Mouse (Mus musculus) myocyte (in vitro differentiated cells): Measurements from ENCODE around the gene Pax1.

ENCODE experiments used
- CEBPB ChIP-seq: IDR thresholded peaks from 2 replicates; pipeline ENCODE4 v1.6.1; 2011; ENCODE audit warnings: mild to moderate bottlenecking, moderate library complexity; ENCODE audit not compliant: poor library complexity, insufficient read depth, severe bottlenecking
- E2F4 ChIP-seq: IDR thresholded peaks from one replicate; pipeline ENCODE4 v1.6.1; 2011; ENCODE audit warnings: mild to moderate bottlenecking, control low read depth, moderate library complexity; ENCODE audit not compliant: insufficient read depth
- MAX ChIP-seq: IDR thresholded peaks from one replicate; pipeline ENCODE4 v1.6.1; 2011; ENCODE audit warnings: low read depth, mild to moderate bottlenecking, control low read depth
- MYOD1 ChIP-seq, 3 experiments: IDR thresholded peaks; one replicate each; pipeline ENCODE4 v1.6.1; 2011; ENCODE audit warnings: control low read depth in 2 of 3, low read depth in 2 of 3, mild to moderate bottlenecking in 2 of 3, moderate library complexity in 1 of 3; ENCODE audit not compliant: insufficient read length in 2 of 3, control insufficient read depth in 1 of 3
- POLR2A ChIP-seq: IDR thresholded peaks from one replicate; pipeline ENCODE4 v1.6.1; 2011; ENCODE audit warnings: low read depth, mild to moderate bottlenecking, control low read depth, moderate library complexity; ENCODE audit not compliant: insufficient read length
- POLR2AphosphoS2 ChIP-seq: IDR thresholded peaks from one replicate; pipeline ENCODE4 v1.6.1; 2011; ENCODE audit warnings: low read depth, control low read depth; ENCODE audit not compliant: insufficient read length
- SRF ChIP-seq: IDR thresholded peaks from one replicate; pipeline ENCODE4 v1.6.1; 2011; ENCODE audit warnings: low read depth; ENCODE audit not compliant: control insufficient read depth, insufficient read length
- TCF12 ChIP-seq: IDR thresholded peaks from one replicate; pipeline ENCODE4 v1.6.1; 2011; ENCODE audit warnings: mild to moderate bottlenecking, control low read depth; ENCODE audit not compliant: poor library complexity, insufficient read depth, severe bottlenecking
- TCF3 ChIP-seq: IDR thresholded peaks from one replicate; pipeline ENCODE4 v1.6.1; 2011; ENCODE audit warnings: low read depth, control low read depth; ENCODE audit not compliant: insufficient read length
- USF1 ChIP-seq: IDR thresholded peaks from one replicate; pipeline ENCODE4 v1.6.1; 2011; ENCODE audit warnings: low read depth, mild to moderate bottlenecking, control low read depth, moderate library complexity

DNA sequence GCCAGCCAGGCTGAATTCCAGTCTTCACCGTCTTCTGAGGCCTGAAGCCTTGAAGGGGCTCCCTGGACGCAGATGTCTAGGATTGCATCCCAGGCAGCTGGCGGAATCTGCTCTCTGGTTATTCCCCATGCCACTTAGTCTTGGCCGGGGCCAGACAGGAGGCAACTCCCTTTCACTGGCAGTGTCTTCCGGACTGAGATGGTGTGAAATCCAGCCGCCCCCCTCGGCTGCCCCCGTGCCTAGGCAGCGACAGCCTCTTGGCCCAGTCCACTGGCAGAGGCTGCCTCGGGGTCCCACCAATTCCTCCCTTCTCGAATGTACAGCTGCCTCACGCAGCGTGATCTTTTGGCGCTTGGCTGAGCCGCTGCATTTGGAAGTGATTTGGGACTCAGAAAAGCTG is 23.0 kb upstream of the Pax1 start:
- TF ChIP-seq POLR2A (no peak), E2F4 (no peak), USF1 (no peak), MAX (no peak), TCF12 (no peak), MYOD1 (IDR thresholded peaks at IDR 0.05; ENCODE audit: control insufficient read depth in 1 of 3, insufficient read length in 2 of 3, low read depth in 2 of 3) (no peak), TCF3 (no peak), POLR2AphosphoS2 (no peak), CEBPB (no peak), SRF (no peak)
